Mouse (Mus musculus): ENCODE data around the gene Aqp6. TPM values are rescaled to one million over a fixed set of nuclear protein-coding genes. Genes with fewer than 3 reads are reported as not detected.

Aqp6 gene
- polyA plus RNA-seq, 1 experiment from 2014 or later: not detected

DNA sequence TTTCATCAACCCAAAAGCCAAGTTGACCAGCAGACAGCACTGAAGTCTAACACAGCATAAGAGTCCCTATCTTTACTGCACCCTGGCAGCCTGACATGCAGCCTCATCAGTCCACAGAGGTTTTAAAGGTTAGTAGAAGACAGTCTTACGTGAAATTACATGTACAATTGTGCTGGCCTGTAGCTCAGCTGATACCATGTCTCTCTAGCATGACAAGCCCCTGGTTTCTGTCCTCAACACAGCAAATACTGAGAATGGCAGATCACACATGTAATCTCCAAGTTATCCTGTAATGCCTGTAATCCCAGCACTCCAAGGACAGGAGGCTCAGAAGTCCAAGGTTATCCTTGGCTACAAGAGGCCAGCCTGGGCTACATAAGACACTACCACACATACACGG is 49.1 kb downstream of the Aqp6 start:
- H3K9me3 ChIP-seq (ENCODE audit: control insufficient read depth, low read length): no peaks in the 10 kb centered on the region
- peak overlapping the region; percentile 86 for H3K4me3 ChIP-seq (ENCODE audit: low read length)
- H3K4me2 ChIP-seq (ENCODE audit: low read depth, low read length): peak overlapping the region; percentile 72
- H3K27ac ChIP-seq (ENCODE audit: low read length): no peak overlapping the region
- WGBS: 27% methylated on average over 2 of the region's 2 CpGs
- peak overlapping the region; percentile 90; the same call in 1 of the 2 replicates for H3K9ac ChIP-seq (ENCODE audit: low read depth, low read length)
- H3K27me3 ChIP-seq (replicated peaks; ENCODE audit: control insufficient read depth, insufficient read depth, low read length): peaks cover 12% of the 10 kb centered on the region
- no peak for ATAC-seq
- no peaks in the 10 kb centered on the region for H3K36me3 ChIP-seq (ENCODE audit: control insufficient read depth, insufficient read depth, low read length)
- H3K4me1 ChIP-seq (ENCODE audit: control insufficient read depth, insufficient read depth, low read length): peaks cover 40% of the 10 kb centered on the region

DNA sequence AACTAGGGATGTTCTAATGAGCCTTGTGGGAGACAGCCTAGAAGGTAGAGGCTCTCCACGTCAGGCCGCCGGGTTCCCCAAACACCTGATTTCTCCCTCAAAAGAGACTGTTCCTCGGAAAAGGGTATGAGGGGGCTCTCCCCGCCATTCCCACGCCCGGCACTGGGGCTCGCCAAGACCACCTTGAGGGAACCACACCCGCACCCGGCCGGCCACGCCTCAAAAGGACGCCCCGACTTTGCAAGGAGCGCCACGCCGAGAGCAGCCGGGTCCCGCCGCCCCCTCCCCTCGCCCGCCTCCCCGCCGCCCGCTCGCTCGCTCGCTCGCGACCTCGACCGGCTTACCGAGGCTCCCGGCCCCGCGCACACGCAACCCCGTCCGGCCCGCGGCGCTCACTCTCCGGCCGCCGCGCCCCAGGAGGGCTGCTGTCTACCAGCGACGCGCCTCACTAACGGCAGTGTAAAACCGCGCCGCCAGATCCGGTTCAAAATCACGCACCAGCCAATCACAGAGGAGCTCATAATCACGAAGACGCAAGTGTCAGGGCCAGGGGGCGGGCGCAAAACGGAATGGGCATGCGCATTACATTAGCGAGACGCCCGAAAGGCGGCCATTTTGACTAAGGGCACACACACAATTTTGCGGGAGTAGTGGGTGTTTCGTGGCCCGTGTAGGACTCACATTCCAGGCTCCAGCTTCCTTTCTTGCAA is 50.1 kb downstream of the Aqp6 start, which contains the start of gene Racgap1:
Racgap1 (minus strand) TSS at position 494 of the 710 bp plus-strand sequence.
- Histone ChIP-seq H3K27ac (ENCODE audit: low read length) (peak within 1 kb of the TSS; percentile 26; the same call in 1 of the 2 replicates), H3K27me3 (replicated peaks; ENCODE audit: control insufficient read depth, insufficient read depth, low read length) (peaks cover 17% of the 10 kb centered on the region), H3K9me3 (ENCODE audit: control insufficient read depth, low read length) (no peaks in the 10 kb centered on the region), H3K9ac (ENCODE audit: low read depth, low read length) (peak within 1 kb of the TSS; percentile 90), H3K36me3 (ENCODE audit: control insufficient read depth, insufficient read depth, low read length) (no peaks in the 10 kb centered on the region), H3K4me3 (ENCODE audit: low read length) (peak within 1 kb of the TSS; percentile 86), H3K4me2 (ENCODE audit: low read depth, low read length) (peak within 1 kb of the TSS; percentile 72), H3K4me1 (ENCODE audit: control insufficient read depth, insufficient read depth, low read length) (peaks cover 37% of the 10 kb centered on the region)
- peak; percentile 95 for ATAC-seq
- WGBS: under 1% methylated on average over 65 of the region's 68 CpGs

DNA sequence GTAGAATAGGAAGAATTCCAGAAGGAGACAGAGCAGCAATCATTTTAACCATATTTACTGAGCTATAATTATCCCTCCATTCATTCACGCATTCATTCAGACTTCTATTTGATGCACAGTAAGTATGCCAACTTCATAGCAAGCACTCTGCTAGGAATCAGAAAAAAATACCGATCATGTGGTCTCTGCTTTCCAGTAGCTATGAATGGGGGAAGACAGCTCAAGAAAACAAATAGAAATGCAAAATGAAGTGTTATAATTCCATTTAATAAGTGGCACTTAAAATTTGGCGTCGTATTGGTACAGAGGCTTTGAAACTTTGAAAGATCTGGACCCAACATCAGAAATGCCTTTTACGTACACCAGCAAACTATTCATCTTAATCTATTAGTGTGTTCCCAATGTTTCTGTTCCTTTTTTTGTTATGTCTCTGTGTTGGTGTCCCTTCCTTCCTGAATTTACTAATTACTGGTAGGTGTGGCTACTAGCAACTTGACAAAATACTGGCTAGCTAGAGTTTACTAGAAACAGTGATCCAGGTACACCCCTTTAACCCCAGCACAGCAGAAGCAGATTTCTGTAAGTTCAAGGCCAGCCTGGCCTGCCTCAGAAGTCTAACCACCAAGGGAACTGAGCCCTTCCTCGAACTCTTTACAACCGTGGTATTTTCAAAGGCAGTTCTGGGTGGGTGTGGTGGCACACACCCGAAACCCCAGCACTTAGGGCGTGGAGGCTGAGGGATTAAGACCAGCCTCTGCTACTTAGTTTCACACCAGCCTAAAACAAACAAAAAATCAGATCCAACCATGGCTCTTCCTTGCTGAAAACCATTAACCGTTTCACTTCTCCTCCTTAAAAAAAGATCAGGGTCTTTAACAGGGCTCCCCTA is 51.0 kb downstream of the Aqp6 start:
- H3K9me3 ChIP-seq (ENCODE audit: control insufficient read depth, low read length): no peaks in the 10 kb centered on the region
- 63% methylated on average over 10 of the region's 10 CpGs for WGBS
- H3K9ac ChIP-seq (ENCODE audit: low read depth, low read length): peak overlapping the region; percentile 3; the same call in 1 of the 2 replicates
- no peaks in the 10 kb centered on the region for H3K36me3 ChIP-seq (ENCODE audit: control insufficient read depth, insufficient read depth, low read length)
- H3K4me2 ChIP-seq (ENCODE audit: low read depth, low read length): peak overlapping the region; percentile 52
- ATAC-seq: no peak
- peaks cover 19% of the 10 kb centered on the region for H3K27me3 ChIP-seq (replicated peaks; ENCODE audit: control insufficient read depth, insufficient read depth, low read length)
- H3K4me1 ChIP-seq (ENCODE audit: control insufficient read depth, insufficient read depth, low read length): peaks cover 36% of the 10 kb centered on the region
- no peak overlapping the region for H3K27ac ChIP-seq (ENCODE audit: low read length)
- peak overlapping the region; percentile 86 for H3K4me3 ChIP-seq (ENCODE audit: low read length)

DNA sequence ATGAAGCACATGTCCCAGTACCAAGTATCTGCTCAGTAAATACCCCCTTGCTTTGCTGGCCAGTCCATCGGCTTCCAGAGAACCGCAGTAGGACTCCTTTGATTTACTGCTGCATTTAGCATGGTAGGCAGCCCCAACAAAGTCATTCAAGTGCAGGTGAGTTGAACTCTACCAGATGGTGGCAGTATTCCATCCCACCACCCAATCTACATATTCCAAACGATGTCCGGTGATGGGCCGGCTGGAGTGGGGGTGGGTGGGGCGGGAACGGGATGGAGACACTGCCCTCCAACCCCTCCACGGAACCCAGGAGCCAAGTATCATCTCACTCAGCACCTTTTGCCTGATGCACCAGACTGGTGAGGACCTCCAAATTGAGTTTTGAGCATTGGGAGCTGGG is 52.1 kb downstream of the Aqp6 start:
- Histone ChIP-seq H3K36me3 (ENCODE audit: control insufficient read depth, insufficient read depth, low read length) (no peaks in the 10 kb centered on the region), H3K27me3 (replicated peaks; ENCODE audit: control insufficient read depth, insufficient read depth, low read length) (peaks cover 19% of the 10 kb centered on the region), H3K4me3 (ENCODE audit: low read length) (no peak overlapping the region), H3K4me2 (ENCODE audit: low read depth, low read length) (peak overlapping the region; percentile 35), H3K9ac (ENCODE audit: low read depth, low read length) (no peak overlapping the region), H3K27ac (ENCODE audit: low read length) (no peak overlapping the region), H3K4me1 (ENCODE audit: control insufficient read depth, insufficient read depth, low read length) (peaks cover 31% of the 10 kb centered on the region), H3K9me3 (ENCODE audit: control insufficient read depth, low read length) (no peaks in the 10 kb centered on the region)
- 11% methylated on average over 8 of the region's 8 CpGs for WGBS
- no peak for ATAC-seq

DNA sequence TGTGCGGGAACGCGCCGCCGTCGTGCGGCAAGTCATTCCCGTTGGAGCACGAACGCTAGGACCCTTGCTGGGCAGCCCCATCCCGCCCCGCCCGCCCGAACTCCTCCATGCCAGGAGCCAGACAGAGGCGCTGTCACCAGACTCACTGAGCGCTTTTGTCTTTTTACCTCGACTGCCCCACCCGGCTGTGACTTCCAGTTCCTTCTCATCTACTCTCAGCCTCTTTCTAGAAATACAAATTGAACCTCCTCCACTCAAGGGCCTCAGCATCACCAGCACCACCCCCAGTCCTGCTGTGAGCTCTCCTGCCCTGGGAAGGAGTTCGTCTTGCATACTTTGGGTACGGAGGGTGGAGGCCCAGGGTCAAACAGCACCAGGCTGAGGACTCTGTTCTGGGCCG is 52.7 kb downstream of the Aqp6 start:
- Histone ChIP-seq H3K4me2 (ENCODE audit: low read depth, low read length) (peak overlapping the region; percentile 35), H3K4me1 (ENCODE audit: control insufficient read depth, insufficient read depth, low read length) (peaks cover 28% of the 10 kb centered on the region), H3K9me3 (ENCODE audit: control insufficient read depth, low read length) (no peaks in the 10 kb centered on the region), H3K9ac (ENCODE audit: low read depth, low read length) (no peak overlapping the region), H3K36me3 (ENCODE audit: control insufficient read depth, insufficient read depth, low read length) (no peaks in the 10 kb centered on the region), H3K27me3 (replicated peaks; ENCODE audit: control insufficient read depth, insufficient read depth, low read length) (peaks cover 19% of the 10 kb centered on the region), H3K4me3 (ENCODE audit: low read length) (0 out of 2 replicates have a peak overlapping the region, but pooled peaks have one; percentile 3), H3K27ac (ENCODE audit: low read length) (no peak overlapping the region)
- no peak for ATAC-seq
- 13% methylated on average over 21 of the region's 21 CpGs for WGBS

Other genes starting within 250 kb of the Aqp6 start
- gene Fmnl3, start 230.9 kb upstream of the Aqp6 start, polyA plus RNA-seq (2015; fragmentation: Nextera tagmentation; extraction: Ambion mirVana): 10.6 and 10.8 TPM in 2 replicates
- 726 and 829 TPM in 2 replicates for gene Tmbim6, start 208.5 kb upstream of the Aqp6 start, polyA plus RNA-seq (2015; fragmentation: Nextera tagmentation; extraction: Ambion mirVana)
- gene Nckap5l, start 143.7 kb upstream of the Aqp6 start, polyA plus RNA-seq (2015; fragmentation: Nextera tagmentation; extraction: Ambion mirVana): 5.8 and 6.5 TPM in 2 replicates
- 14.3 and 16.2 TPM in 2 replicates for gene Bcdin3d, start 126.7 kb upstream of the Aqp6 start, polyA plus RNA-seq (2015; fragmentation: Nextera tagmentation; extraction: Ambion mirVana)
- 0.91 and 1.1 TPM in 2 replicates for gene Faim2, start 73.2 kb upstream of the Aqp6 start, polyA plus RNA-seq (2015; fragmentation: Nextera tagmentation; extraction: Ambion mirVana)
- gene Aqp2, start 22.3 kb upstream of the Aqp6 start, polyA plus RNA-seq (2015; fragmentation: Nextera tagmentation; extraction: Ambion mirVana): 0.10 TPM in 1 of 2 replicates, not detected in the other
- gene Aqp5, start 10.6 kb upstream of the Aqp6 start, polyA plus RNA-seq (2015; fragmentation: Nextera tagmentation; extraction: Ambion mirVana): 0.47 and 0.53 TPM in 2 replicates
- 97.1 and 104 TPM in 2 replicates for gene Racgap1, start 50.3 kb downstream of the Aqp6 start, polyA plus RNA-seq (2015; fragmentation: Nextera tagmentation; extraction: Ambion mirVana)
- gene Asic1, start 69.0 kb downstream of the Aqp6 start, polyA plus RNA-seq (2015; fragmentation: Nextera tagmentation; extraction: Ambion mirVana): 1.7 and 2.0 TPM in 2 replicates
- gene Smarcd1, start 100.7 kb downstream of the Aqp6 start, polyA plus RNA-seq (2015; fragmentation: Nextera tagmentation; extraction: Ambion mirVana): 19.3 and 20.9 TPM in 2 replicates
- gene Gm17349, start 104.1 kb downstream of the Aqp6 start, polyA plus RNA-seq (2015; fragmentation: Nextera tagmentation; extraction: Ambion mirVana): not detected in 2 replicates
- 33.0 and 47.4 TPM in 2 replicates for gene Gpd1, start 116.1 kb downstream of the Aqp6 start, polyA plus RNA-seq (2015; fragmentation: Nextera tagmentation; extraction: Ambion mirVana)
- gene Cox14, start 124.2 kb downstream of the Aqp6 start, polyA plus RNA-seq (2015; fragmentation: Nextera tagmentation; extraction: Ambion mirVana): 249 and 253 TPM in 2 replicates
- gene Cers5, start 171.5 kb downstream of the Aqp6 start, polyA plus RNA-seq (2015; fragmentation: Nextera tagmentation; extraction: Ambion mirVana): 42.1 and 46.8 TPM in 2 replicates

Measured in intestine, embryonic 16.5 days (tissue).